Mouse (Mus musculus): ENCODE results near the gene Gm20388.

Gm20388 gene

DNA sequence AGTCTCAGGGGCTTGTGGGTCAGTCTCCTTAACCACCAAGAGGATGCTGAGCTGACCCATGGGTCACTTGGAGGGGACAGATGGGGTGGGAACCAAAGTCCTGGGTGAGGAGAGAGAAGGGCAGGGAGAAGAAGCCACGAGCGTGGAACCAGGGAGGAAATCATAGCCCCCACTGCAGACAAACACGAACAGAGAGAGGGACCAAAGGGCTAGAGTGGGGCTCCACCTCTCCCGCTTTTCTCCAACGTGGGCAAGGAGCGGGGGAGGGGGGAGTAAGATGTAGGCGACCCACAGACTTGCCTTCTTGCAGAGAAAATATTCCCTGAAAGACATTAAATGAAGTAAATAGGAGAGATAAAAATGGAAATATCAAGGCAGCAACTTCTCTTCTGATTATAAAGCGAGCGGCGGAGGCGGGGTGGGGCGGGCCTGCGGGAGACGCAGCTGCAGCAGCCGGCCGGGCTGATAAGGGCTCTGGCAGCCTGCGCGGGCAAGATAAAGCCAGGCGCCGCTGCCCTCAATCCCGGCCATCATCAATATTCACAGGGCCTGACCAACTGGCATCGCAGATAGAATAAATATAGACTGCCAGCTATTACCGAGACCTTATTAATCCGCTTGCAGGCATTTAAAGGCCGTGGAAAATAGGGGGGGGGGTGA lies 2809.6 kb downstream of the Gm20388 start:
- DNase-seq (ENCODE audit: low spot score in 2 of 2): no peak

GRCm38 (mm10) chr8:122720811-122721640 lies 2810.4 kb downstream of the Gm20388 start:
- no peak for DNase-seq (ENCODE audit: low spot score in 2 of 2)

DNA sequence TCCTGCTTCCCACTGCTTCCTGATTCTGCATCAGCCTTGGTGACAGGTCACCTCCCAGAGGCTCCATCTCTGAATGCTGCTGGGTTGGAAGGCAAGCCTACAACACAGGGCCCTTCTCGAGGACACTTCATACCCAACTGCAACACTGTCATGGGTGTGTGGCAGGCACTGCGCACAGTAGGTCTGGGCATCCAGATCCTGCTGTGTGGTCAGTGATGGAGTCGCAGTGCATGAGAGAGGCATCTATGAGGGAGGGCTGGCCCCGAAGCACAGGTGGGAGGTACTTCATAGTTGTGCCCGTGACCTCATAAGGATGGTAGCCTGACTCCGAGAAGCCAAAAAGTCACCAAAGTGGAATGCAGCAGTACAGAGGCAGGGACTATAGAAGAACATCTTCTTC lies 2814.5 kb downstream of the Gm20388 start:
- no peak for DNase-seq (ENCODE audit: low spot score in 2 of 2)

GRCm38 (mm10) chr8:122726789-122727188 lies 2816.1 kb downstream of the Gm20388 start:
- DNase-seq (ENCODE audit: low spot score in 2 of 2): no peak

GRCm38 (mm10) chr8:122727412-122727811 lies 2816.8 kb downstream of the Gm20388 start:
- DNase-seq (ENCODE audit: low spot score in 2 of 2): no peak

GRCm38 (mm10) chr8:122728630-122729029 lies 2818.0 kb downstream of the Gm20388 start:
- no peak for DNase-seq (ENCODE audit: low spot score in 2 of 2)

- no peak for DNase-seq (ENCODE audit: low spot score in 2 of 2)
These were observed 2824.5 kb downstream of the Gm20388 start for GRCm38 (mm10) chr8:122735110-122735509.

DNA sequence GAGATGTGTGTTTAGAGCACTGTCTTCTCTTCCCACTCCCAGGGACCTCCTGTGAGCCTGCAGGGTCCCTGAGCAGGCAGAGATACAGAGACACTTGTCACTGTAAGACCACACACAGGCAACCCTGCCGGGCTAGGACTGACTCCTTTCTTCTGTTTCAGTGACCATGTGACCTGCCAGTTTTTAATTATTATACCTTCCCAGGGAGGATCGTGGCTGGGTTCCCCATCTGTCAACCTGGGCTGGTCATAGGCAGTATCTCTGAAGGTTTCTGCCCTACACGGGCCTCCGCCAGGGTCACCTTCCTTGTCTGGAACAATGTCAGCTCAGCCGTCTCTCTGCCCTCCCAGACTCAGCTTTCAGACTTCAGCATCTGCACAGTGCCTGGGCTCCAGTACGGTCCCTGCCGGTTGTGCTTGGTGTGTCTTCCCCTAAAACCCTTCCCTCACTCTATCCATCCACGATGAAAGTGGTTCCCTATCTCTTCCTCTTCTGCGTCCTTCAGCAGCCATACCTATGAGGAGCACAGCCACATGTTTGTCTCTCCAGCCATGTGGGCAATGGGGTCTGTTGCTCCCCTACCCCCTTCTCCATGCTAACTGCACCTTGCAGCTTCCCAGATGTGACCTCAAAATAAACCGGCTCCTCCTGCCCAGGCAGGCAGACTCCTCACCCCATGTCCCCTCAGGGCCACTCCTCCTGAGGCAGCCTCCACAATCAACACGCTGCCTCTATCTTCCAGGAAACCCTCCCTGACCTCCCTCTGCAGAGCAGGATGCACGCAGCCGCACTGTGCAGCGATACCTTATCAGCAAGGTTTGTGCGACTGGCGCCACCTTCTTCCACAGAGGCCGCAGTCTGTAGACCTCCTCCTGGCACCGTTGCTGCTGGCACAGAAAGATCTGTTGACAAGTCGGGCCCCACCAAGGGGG lies 2825.2 kb downstream of the Gm20388 start:
- no peak for DNase-seq (ENCODE audit: low spot score in 2 of 2)

- no peak for DNase-seq (ENCODE audit: low spot score in 2 of 2)
These were observed 2826.0 kb downstream of the Gm20388 start for GRCm38 (mm10) chr8:122736623-122737022.

- no peak for DNase-seq (ENCODE audit: low spot score in 2 of 2)
These were observed 2826.4 kb downstream of the Gm20388 start for GRCm38 (mm10) chr8:122737071-122737470.

- no peak for DNase-seq (ENCODE audit: low spot score in 2 of 2)
These were observed 2827.2 kb downstream of the Gm20388 start for GRCm38 (mm10) chr8:122737886-122738285.

- DNase-seq (ENCODE audit: low spot score in 2 of 2): no peak
These were observed 2828.6 kb downstream of the Gm20388 start for GRCm38 (mm10) chr8:122739102-122739725.

- no peak for DNase-seq (ENCODE audit: low spot score in 2 of 2)
These were observed 2831.8 kb downstream of the Gm20388 start for GRCm38 (mm10) chr8:122742471-122742870.

DNA sequence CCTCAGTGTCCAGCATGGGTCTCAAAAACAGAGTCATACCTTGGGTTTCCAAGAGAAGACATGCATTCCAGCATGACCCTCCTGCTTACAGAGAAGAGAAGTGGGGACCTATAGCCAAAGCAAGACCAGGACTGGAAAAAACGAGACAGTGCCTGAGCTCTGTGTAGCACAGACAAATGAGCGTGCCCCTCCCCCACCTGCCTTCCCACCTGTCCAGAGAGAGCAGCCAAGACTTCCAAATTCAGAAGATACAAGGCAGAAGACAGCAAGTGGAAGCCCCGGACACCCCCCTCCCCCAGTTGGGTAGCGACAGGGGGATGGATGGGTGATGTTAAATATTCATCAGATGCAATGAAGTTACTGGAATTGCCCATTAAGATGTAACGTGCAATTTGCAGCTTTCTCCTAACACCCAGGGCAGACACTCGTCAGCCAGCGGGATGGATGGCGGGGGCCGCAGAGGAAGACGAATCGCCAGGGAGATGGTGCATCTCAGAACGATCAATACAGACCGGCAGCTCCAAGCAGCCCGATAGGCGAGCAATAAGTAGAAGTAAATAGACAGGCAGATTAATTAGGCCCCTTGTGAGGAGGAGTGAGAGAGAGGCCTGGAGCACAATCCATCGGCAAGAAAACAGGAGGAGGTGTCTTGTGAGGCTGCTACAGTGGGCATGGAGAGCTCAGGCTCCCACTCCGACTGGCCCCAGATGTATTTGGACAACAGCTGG lies 2834.5 kb downstream of the Gm20388 start:
- DNase-seq (ENCODE audit: low spot score in 2 of 2): no peak

DNA sequence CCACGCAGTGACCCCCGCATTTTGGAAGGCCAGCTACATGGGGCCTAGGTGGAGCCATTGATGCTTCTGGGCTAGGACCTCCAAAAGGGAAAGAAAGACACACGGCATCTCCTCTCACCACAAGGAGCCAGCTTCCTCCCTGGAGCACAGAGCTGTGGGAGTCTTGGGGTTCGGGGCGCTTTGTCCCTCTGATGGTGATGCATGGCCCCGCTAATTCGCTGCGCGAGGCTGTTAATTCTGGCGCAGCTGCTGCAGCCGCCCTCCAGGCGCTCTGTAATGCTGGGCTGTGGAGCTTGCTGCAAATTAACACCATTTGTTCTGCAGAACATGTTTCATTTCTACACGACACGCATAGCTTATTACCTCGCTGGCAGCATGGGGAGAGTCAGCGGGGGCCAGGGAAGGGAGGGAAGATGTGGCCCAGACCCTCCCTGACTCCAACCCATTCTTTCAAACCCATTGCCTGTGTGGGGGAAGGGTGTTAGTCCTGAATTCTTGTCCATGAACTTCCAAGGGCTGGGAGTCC lies 2835.2 kb downstream of the Gm20388 start:
- DNase-seq (ENCODE audit: low spot score in 2 of 2): no peak

DNA sequence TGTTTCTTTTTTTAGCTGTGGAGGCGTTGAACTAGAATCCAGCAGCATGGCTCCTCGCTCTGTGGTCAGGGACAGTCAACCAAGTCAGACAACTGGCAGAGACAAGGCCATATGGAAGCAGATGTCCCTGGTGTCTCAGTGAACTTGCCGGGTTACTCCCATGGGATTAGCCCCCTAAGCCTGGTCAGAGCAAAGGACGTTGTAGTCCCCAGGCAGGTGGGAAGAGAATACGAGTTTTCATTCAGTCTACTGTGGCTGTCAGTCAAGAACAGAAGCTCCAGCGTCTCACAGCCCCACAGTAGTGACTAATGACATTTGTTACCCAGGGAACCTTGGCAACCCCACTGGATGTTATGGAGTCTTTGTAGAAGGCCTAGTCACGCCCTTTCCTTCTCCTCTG lies 2835.8 kb downstream of the Gm20388 start:
- no peak for DNase-seq (ENCODE audit: low spot score in 2 of 2)

- DNase-seq (ENCODE audit: low spot score in 2 of 2): no peak
These were observed 2837.2 kb downstream of the Gm20388 start for GRCm38 (mm10) chr8:122747825-122748224.

- DNase-seq (ENCODE audit: low spot score in 2 of 2): peak in 1 of 2 experiments; percentile 55
These were observed 2838.8 kb downstream of the Gm20388 start for GRCm38 (mm10) chr8:122749333-122749958.

- no peak for DNase-seq (ENCODE audit: low spot score in 2 of 2)
These were observed 2840.7 kb downstream of the Gm20388 start for GRCm38 (mm10) chr8:122751342-122751741.

GRCm38 (mm10) chr8:122752111-122752721 lies 2841.6 kb downstream of the Gm20388 start:
- peak in 1 of 2 experiments; percentile 77 for DNase-seq (ENCODE audit: low spot score in 2 of 2)

Measured in left cerebral cortex, adult 9 months (tissue).